Mouse (Mus musculus): ENCODE data around the gene Pcyt1b.

- TF ChIP-seq POLR2A (IDR thresholded peaks at IDR 0.05; ENCODE audit: low read depth, low read length), result no peak
- no peak for TF ChIP-seq CTCF (IDR thresholded peaks at IDR 0.05; ENCODE audit: borderline replicate concordance, insufficient read depth, low read length)
Observed at GRCm38 (mm10) chrX:93712566-93712965, 57.9 kb downstream of the Pcyt1b start.
